Mouse (Mus musculus) E14TG2a.4 (cell line): ENCODE data around the gene Ninl.
A peak's percentile ranks its signal among the peaks of the same experiment; 100 is the strongest.
"Not testable (repeated sequence)": the region's sequence is repeated elsewhere in the genome, so short reads cannot be mapped to it uniquely, and the experiment has no call there.

Experiments used
- H3K27me3 ChIP-seq: 2 replicates; pipeline ENCODE4 v1.6.1; 2014; ENCODE audit warnings: low read length, control low read depth; ENCODE audit not compliant: insufficient read depth
- H3K36me3 ChIP-seq: 2 replicates; pipeline ENCODE4 v1.6.1; 2014; ENCODE audit warnings: low read length, control low read depth; ENCODE audit not compliant: insufficient read depth
- H3K4me1 ChIP-seq: replicated peaks from 2 replicates; pipeline ENCODE4 v1.6.1; 2014; ENCODE audit warnings: low read depth, low read length, control low read depth
- H3K4me3 ChIP-seq: replicated peaks from 2 replicates; pipeline ENCODE4 v1.5.1; 2014; ENCODE audit warnings: mild to moderate bottlenecking, low read length
- H3K9me3 ChIP-seq: 2 replicates; pipeline ENCODE4 v1.6.1; 2014; ENCODE audit warnings: low read length, control low read depth
- CTCF ChIP-seq: conservative IDR thresholded peaks from 2 replicates; pipeline ENCODE4 v1.5.1; 2014; ENCODE audit warnings: low read length
- NANOG ChIP-seq: IDR thresholded peaks from 2 replicates; pipeline ENCODE4 v1.6.1; 2014; ENCODE audit warnings: borderline replicate concordance, low read length, mixed read lengths
- POU5F1 ChIP-seq: IDR thresholded peaks from 2 replicates; pipeline ENCODE4 v1.6.1; 2014; ENCODE audit warnings: low read length, borderline replicate concordance

Ninl gene

DNA sequence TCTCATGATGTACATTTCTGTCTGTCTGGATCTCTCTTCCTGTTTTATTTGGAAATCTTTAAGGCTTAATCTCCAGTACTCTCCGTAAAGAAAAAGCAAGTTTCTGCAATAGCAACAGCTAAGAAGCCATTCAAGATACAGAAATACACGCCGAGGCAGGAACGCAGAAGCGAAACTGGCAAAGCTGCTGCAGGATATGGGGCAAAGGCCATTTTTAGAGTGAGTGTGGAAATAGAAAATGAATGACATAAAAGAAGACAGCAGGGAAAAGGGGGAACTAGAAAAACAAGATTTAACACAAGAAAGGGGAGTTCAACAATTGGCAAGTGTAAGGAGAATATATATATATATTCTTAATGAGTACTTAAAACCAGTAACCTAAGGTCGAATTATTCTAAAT, 117.5 kb downstream of the Ninl start:
- Histone ChIP-seq H3K27me3 (no peaks in the 10 kb centered on the region), H3K4me3 (no peak overlapping the region), H3K4me1 (0 out of 2 replicates have a peak, but pooled peaks cover 5% of the 10 kb centered on the region), H3K36me3 (peaks cover 71% of the 10 kb centered on the region), H3K9me3 (no peaks in the 10 kb centered on the region)
- TF ChIP-seq POU5F1 (no peak), CTCF (no peak), NANOG (no peak)

DNA sequence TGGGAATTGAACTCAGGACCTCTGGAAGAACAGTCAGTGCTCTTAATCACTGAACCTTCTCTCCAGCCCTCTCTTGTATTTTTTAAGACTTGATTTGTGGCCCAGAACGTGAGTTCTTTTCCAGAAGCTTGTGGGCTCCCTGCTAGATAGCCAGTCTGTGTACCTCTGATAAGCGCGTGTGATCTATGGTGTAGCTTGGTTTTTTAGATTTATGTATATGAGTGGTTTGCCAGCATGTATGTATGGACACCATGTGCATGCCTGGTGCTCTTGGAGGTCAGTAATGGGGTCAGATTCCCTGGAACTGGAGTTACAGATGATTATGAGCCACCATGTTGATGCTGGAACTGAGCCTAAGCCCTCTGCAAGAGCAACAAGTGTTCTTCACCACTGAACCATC, 118.6 kb downstream of the Ninl start:
- Histone ChIP-seq H3K4me3 (no peak overlapping the region), H3K9me3 (no peaks in the 10 kb centered on the region), H3K4me1 (peaks cover 10% of the 10 kb centered on the region; the same call in 1 of the 2 replicates), H3K36me3 (peaks cover 70% of the 10 kb centered on the region), H3K27me3 (no peaks in the 10 kb centered on the region)
- TF ChIP-seq NANOG (no peak), POU5F1 (no peak), CTCF (no peak)

DNA sequence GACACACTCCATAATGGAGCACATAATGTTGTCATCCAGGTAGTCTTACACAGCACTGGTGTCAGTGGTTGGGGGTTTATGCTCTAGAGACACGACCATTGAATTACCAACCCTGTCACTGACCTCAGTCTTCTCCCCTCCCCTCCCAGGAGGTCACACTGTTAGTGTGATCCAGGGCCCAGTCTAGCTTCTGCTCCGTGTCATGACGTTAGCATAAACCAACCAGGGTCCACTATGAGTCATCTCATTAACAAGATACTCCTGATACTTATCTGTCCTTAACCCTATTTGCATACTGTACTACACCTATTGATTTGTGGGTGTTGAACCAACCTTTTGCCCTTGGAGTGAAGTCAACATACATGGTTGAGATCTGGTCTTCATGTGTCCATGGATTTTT, 120.5 kb downstream of the Ninl start:
- TF ChIP-seq POU5F1 (no peak), CTCF (no peak), NANOG (no peak)
- Histone ChIP-seq H3K4me1 (peaks cover 12% of the 10 kb centered on the region; the same call in 1 of the 2 replicates), H3K27me3 (no peaks in the 10 kb centered on the region), H3K9me3 (no peaks in the 10 kb centered on the region), H3K36me3 (peaks cover 74% of the 10 kb centered on the region), H3K4me3 (no peak overlapping the region)

DNA sequence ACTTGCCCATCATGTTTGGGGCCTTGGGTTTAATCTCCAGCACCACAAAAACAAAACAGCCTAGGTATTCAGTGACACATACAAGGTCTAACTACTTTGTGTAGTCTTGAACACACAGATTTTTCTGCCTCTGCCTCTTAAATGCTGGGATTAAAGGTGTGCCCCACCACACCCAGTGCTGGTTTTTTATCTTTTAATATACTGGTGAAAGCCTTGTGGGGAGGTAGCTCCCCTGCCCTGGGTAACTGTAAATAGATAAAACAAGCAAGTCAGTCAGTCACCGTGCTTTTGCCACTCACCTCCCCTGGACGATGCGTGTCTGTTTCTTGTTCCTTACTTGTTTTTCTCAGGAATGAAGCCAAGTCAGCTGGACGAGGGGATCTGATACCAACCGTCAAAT, 123.4 kb downstream of the Ninl start:
- Histone ChIP-seq H3K27me3 (no peaks in the 10 kb centered on the region), H3K4me1 (peaks cover 24% of the 10 kb centered on the region), H3K36me3 (peaks cover 61% of the 10 kb centered on the region), H3K4me3 (no peak overlapping the region), H3K9me3 (no peaks in the 10 kb centered on the region)
- TF ChIP-seq POU5F1: no peak
- TF ChIP-seq CTCF: no peak

DNA sequence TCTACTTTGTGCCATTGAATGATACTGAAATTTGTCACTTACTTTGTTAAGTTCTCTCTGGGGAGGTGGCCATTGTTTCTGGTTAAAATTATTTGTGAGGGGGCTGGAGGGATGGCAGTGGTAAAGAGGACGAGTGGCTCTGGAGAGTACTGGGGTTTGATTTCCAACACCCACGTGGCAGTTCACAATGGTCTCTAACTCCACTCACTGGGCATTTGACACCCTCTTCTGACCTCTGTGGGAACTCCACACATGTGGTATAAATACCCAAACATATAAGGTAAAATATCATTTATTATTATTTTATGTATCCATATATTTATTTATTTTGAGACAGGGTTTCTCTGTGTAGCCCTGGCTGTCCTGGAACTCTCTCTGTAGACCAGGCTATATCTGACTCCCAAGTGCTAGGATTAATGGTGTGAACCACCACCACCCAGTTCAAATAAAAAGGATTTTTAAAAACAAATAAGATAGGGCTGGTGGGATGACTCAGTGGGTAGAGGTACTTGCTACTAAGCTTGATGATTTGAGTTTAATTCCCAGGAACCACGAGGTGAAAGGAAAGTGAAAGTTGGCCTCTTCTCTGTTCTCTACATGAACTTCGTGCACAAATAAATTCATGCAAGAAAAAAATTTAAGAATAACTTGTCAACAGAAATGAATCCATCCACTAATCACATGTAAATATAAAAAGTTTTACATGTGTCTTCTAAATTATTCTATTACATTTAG, 124.2 kb downstream of the Ninl start:
- H3K9me3 ChIP-seq: no peaks in the 10 kb centered on the region
- H3K27me3 ChIP-seq: no peaks in the 10 kb centered on the region
- H3K4me1 ChIP-seq: peaks cover 24% of the 10 kb centered on the region
- TF ChIP-seq POU5F1 (no peak), NANOG (no peak), CTCF (no peak)
- peaks cover 56% of the 10 kb centered on the region for H3K36me3 ChIP-seq
- H3K4me3 ChIP-seq: no peak overlapping the region

DNA sequence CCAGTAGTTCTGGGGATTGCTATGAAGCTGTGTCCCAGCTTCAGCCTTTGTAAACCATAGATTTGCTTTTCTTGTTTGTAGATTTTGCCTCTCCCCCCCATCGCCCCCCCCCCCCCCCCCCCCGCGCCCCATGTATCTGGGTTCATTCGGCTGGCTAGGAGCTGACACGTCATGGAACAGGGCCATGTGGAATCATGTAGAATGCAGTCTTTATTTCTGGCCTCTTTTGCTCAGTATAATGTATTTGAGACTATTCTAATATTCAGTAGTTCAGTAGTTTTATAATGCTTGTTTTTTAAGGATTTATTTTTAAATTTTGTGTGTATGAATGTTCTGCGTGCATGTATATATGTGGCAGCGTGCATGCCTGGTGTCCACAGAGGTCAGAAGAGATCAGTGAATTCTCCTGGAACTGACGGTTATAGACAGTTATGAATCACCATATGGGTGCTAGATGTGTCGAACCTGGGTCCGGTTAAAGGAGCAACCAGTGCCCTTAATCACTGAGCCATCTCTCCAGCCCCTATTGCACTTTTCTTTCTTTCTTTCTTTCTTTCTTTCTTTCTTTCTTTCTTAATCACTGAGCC, 128.8 kb downstream of the Ninl start:
- H3K9me3 ChIP-seq: no peaks in the 10 kb centered on the region
- H3K36me3 ChIP-seq: peaks cover 21% of the 10 kb centered on the region
- H3K4me1 ChIP-seq: peaks cover 21% of the 10 kb centered on the region
- peak overlapping the region; percentile 87 for H3K4me3 ChIP-seq
- H3K27me3 ChIP-seq: no peaks in the 10 kb centered on the region
- TF ChIP-seq NANOG: no peak

DNA sequence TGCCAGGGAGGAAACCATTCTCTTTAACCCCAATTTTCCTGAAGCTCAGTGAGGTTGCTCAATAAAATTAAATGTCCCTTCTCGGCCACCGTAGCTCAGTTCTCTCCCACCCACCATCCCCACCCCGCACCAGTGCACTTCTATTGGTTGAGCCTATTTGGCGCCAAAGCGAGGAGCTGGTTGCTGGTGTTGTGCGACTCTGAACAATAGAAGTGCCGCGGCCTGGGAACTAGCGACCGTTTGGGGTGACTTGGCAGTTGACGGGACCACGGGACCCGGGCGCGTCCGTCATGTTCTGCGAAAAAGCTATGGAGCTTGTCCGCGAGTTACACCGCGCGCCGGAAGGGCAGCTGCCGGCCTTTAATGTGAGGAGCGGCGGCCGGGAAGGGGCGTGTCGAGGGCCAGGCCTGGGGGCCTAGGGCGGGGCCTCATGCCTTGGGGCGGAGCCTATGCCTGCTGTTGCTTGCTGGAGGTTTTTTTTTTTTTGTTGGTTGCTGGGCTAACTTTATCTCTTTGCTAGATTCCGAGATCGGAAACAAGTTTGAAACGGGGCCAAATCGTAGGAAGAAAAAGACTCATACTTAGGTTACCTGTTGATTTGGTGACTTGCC, 129.6 kb downstream of the Ninl start:
- Histone ChIP-seq H3K9me3 (no peaks in the 10 kb centered on the region), H3K27me3 (no peaks in the 10 kb centered on the region), H3K4me3 (peak overlapping the region; percentile 87), H3K4me1 (peaks cover 21% of the 10 kb centered on the region), H3K36me3 (peaks cover 14% of the 10 kb centered on the region)
- no peak for TF ChIP-seq POU5F1
- TF ChIP-seq NANOG: no peak
- TF ChIP-seq CTCF: no peak

DNA sequence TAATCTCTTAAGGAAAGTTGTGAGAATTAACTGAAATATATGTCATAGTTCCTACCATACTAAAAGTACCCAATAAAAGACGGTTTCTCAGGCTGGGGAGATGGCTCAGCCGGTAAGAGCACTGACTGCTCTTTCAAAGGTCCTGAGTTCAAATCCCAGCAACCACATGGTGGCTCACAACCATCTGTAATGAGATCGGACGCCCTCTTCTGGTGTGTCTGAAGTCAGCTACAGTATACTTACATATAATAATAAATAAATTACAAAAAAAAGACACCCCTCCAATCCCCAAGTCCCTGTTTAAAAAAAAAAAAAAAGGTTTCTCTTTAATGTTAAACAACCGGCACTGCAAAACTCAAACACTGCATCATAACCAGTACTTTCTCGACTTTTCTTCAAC, 130.3 kb downstream of the Ninl start:
- not testable (repeated sequence) for H3K9me3 ChIP-seq, H3K36me3 ChIP-seq, H3K27me3 ChIP-seq

DNA sequence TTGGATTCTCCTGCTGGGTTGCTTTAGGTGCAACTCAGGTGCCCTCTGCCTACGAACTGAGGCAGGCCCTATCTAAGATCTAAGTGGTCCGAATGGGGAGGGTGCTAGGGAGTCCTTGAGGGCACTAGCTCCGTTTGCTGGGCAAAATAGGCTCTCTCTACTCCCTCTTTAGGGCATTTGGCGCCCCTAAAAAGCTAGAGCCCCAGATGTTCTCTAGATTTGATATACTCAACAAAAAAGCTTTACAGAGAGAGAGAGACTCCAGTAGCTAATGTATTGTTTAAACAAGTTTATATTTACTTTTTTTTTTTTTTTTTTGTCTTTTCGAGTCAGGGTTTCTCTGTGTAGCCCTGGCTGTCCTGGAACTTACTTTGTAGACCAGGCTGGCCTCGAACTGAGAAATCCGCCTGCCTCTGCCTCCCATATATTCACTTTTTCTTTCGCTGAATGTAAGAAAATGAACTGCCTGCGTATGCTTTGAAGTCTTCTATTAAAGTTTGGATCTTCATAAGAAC, 134.2 kb downstream of the Ninl start, which contains the start of gene Gins1:
Gene Gins1 (plus strand): TSS at position 465 of the 515 bp plus-strand sequence.
- H3K4me1 ChIP-seq: peaks cover 13% of the 10 kb centered on the region
- H3K9me3 ChIP-seq: no peaks in the 10 kb centered on the region
- H3K27me3 ChIP-seq: no peaks in the 10 kb centered on the region
- no peak for TF ChIP-seq POU5F1
- TF ChIP-seq CTCF: no peak
- no peak for TF ChIP-seq NANOG
- peaks cover 12% of the 10 kb centered on the region for H3K36me3 ChIP-seq
- peak within 1 kb of the TSS; percentile 96 for H3K4me3 ChIP-seq

More for the DNA sequence above, 130.3 kb downstream of the Ninl start:
- Histone ChIP-seq H3K4me1 (peaks cover 21% of the 10 kb centered on the region), H3K4me3 (peak overlapping the region; percentile 87)
